Mouse (Mus musculus) C2C12 (cell line): ENCODE results near the gene Sgo1. TPM values are rescaled to one million over a fixed set of nuclear protein-coding genes. Genes with fewer than 3 reads are reported as not detected.

Source experiments
- H3K27me3 ChIP-seq: one replicate; pipeline ENCODE4 v1.6.1; 2011; ENCODE audit not compliant: control insufficient read depth, insufficient read depth, insufficient read length
- H3K36me3 ChIP-seq: one replicate; pipeline ENCODE4 v1.6.1; 2011; ENCODE audit not compliant: control insufficient read depth, insufficient read depth
- H3K4me3 ChIP-seq: one replicate; pipeline ENCODE4 v1.5.1; 2011; ENCODE audit warnings: mild to moderate bottlenecking, control low read depth; ENCODE audit not compliant: poor library complexity, insufficient read depth, severe bottlenecking
- H3K79me2 ChIP-seq: one replicate; pipeline ENCODE4 v1.6.1; 2011; ENCODE audit not compliant: control insufficient read depth, insufficient read depth
- H3K79me3 ChIP-seq: one replicate; pipeline ENCODE4 v1.6.1; 2011; ENCODE audit warnings: low read depth, control low read depth
- H3ac ChIP-seq: one replicate; pipeline ENCODE3; 2011; ENCODE audit warnings: low read depth; ENCODE audit not compliant: control insufficient read depth, insufficient read length
- CEBPB ChIP-seq: IDR thresholded peaks from one replicate; pipeline ENCODE4 v1.6.1; 2011; ENCODE audit warnings: low read depth, mild to moderate bottlenecking, control low read depth, moderate library complexity
- CTCF ChIP-seq: IDR thresholded peaks from one replicate; pipeline ENCODE4 v1.5.1; 2011; ENCODE audit not compliant: control insufficient read depth, insufficient read depth, insufficient read length
- FOSL1 ChIP-seq: IDR thresholded peaks from one replicate; pipeline ENCODE4 v1.8.0; 2011; ENCODE audit warnings: mild to moderate bottlenecking, low read length; ENCODE audit not compliant: poor library complexity, insufficient read depth, severe bottlenecking
- MAX ChIP-seq: IDR thresholded peaks from one replicate; pipeline ENCODE4 v1.6.1; 2011; ENCODE audit warnings: mild to moderate bottlenecking, control low read depth
- MYOD1 ChIP-seq: IDR thresholded peaks from one replicate; pipeline ENCODE4 v1.6.1; 2011; ENCODE audit warnings: low read depth; ENCODE audit not compliant: control insufficient read depth, insufficient read length
- MYOG ChIP-seq: IDR thresholded peaks from one replicate; pipeline ENCODE4 v1.6.1; 2011; ENCODE audit not compliant: control insufficient read depth, insufficient read length; ENCODE audit errors: extremely low read depth
- USF1 ChIP-seq: IDR thresholded peaks from one replicate; pipeline ENCODE4 v1.6.1; 2011; ENCODE audit warnings: low read depth, mild to moderate bottlenecking, control low read depth, moderate library complexity
- polyA plus RNA-seq: library from polyadenylated mRNA; unstranded; fragments of >200 nt; fragmentation: generic; extraction: Trizol; gene quantifications from one replicate; pipeline ENCODE4 v1.2.1, GENCODE M21; 2012; ENCODE audit warnings: missing spikeins

The Sgo1 gene
- polyA plus RNA-seq, 1 experiment = 7.1 TPM

- H3ac ChIP-seq = no peak overlapping the region
- no peak for TF ChIP-seq CEBPB
- TF ChIP-seq FOSL1 = no peak
- TF ChIP-seq MYOD1 = no peak
- H3K27me3 ChIP-seq = no peaks in the 10 kb centered on the region
- H3K79me2 ChIP-seq = no peaks in the 10 kb centered on the region
- H3K36me3 ChIP-seq = peaks cover 5% of the 10 kb centered on the region
- no peaks in the 10 kb centered on the region for H3K79me3 ChIP-seq
- H3K4me3 ChIP-seq = no peak overlapping the region
These were observed 32.7 kb downstream of the Sgo1 start for GRCm38 (mm10) chr17:53656369-53656860.

GRCm38 (mm10) chr17:53655959-53656358, 33.2 kb downstream of the Sgo1 start:
- Histone ChIP-seq H3K4me3 (no peak overlapping the region), H3K79me3 (no peaks in the 10 kb centered on the region), H3ac (no peak overlapping the region), H3K27me3 (no peaks in the 10 kb centered on the region), H3K79me2 (no peaks in the 10 kb centered on the region), H3K36me3 (peaks cover 5% of the 10 kb centered on the region)
- TF ChIP-seq MYOG (no peak), CEBPB (no peak), MYOD1 (no peak), USF1 (no peak), MAX (no peak), CTCF (no peak), FOSL1 (no peak)

- Histone ChIP-seq H3K27me3 (no peaks in the 10 kb centered on the region), H3ac (no peak overlapping the region), H3K4me3 (no peak overlapping the region), H3K79me3 (no peaks in the 10 kb centered on the region), H3K36me3 (peaks cover 5% of the 10 kb centered on the region), H3K79me2 (no peaks in the 10 kb centered on the region)
- TF ChIP-seq CTCF (no peak), MYOG (no peak)
These were observed 34.1 kb downstream of the Sgo1 start for GRCm38 (mm10) chr17:53655081-53655480.

- no peak overlapping the region for H3K4me3 ChIP-seq
- H3K79me2 ChIP-seq = no peaks in the 10 kb centered on the region
- no peak for TF ChIP-seq MYOD1
- TF ChIP-seq MAX = no peak
- no peak for TF ChIP-seq FOSL1
- no peak for TF ChIP-seq USF1
- no peak for TF ChIP-seq CEBPB
- no peak for TF ChIP-seq MYOG
- no peak for TF ChIP-seq CTCF
These were observed 34.5 kb downstream of the Sgo1 start for GRCm38 (mm10) chr17:53654596-53654995.

GRCm38 (mm10) chr17:53650251-53650661, 38.9 kb downstream of the Sgo1 start:
- Histone ChIP-seq H3K27me3 (no peaks in the 10 kb centered on the region), H3K4me3 (no peak overlapping the region), H3K79me2 (no peaks in the 10 kb centered on the region), H3ac (no peak overlapping the region), H3K36me3 (peaks cover 5% of the 10 kb centered on the region), H3K79me3 (no peaks in the 10 kb centered on the region)
- TF ChIP-seq MAX (no peak), CEBPB (no peak), FOSL1 (no peak), MYOG (no peak), CTCF (no peak), USF1 (no peak), MYOD1 (no peak)

More at GRCm38 (mm10) chr17:53654596-53654995, 34.5 kb downstream of the Sgo1 start:
- H3ac ChIP-seq = no peak overlapping the region
- H3K27me3 ChIP-seq = no peaks in the 10 kb centered on the region
- peaks cover 5% of the 10 kb centered on the region for H3K36me3 ChIP-seq
- no peaks in the 10 kb centered on the region for H3K79me3 ChIP-seq

DNA sequence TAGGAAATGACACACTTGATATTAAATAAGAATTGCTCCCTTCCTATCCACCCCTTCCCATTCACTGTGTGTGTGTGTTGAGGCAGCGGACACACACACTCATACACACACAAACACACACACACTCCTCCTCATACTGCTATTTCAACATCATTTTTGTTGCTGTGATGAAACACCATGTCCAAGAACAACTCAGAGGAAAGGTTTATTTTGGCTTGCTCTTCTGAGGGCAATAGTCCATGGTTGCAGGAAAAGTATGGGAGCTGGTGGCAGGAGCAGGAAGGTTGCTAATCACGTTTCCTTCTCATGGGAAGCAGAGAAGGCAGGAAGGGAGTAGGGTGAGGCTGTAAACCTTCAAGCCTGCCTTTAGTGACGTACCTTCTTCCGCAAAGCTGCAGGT, 45.8 kb downstream of the Sgo1 start:
- H3K4me3 ChIP-seq = no peak overlapping the region
- TF ChIP-seq USF1 (no peak), FOSL1 (no peak)
- peaks cover 4% of the 10 kb centered on the region for H3K36me3 ChIP-seq
- H3K27me3 ChIP-seq = no peaks in the 10 kb centered on the region
- H3ac ChIP-seq = no peak overlapping the region
- H3K79me2 ChIP-seq = no peaks in the 10 kb centered on the region
- no peaks in the 10 kb centered on the region for H3K79me3 ChIP-seq

GRCm38 (mm10) chr17:53631344-53631743, 57.8 kb downstream of the Sgo1 start:
- no peaks in the 10 kb centered on the region for H3K79me2 ChIP-seq
- H3K79me3 ChIP-seq = no peaks in the 10 kb centered on the region
- peaks cover 4% of the 10 kb centered on the region for H3K36me3 ChIP-seq
- H3K27me3 ChIP-seq = no peaks in the 10 kb centered on the region
- no peak for TF ChIP-seq CEBPB
- TF ChIP-seq MYOD1 = no peak
- TF ChIP-seq MYOG = no peak
- TF ChIP-seq MAX = no peak
- TF ChIP-seq CTCF = no peak
- no peak for TF ChIP-seq USF1
- TF ChIP-seq FOSL1 = no peak
- no peak overlapping the region for H3ac ChIP-seq
- no peak overlapping the region for H3K4me3 ChIP-seq
